Mouse (Mus musculus) neural tube, embryonic 14.5 days (tissue): ENCODE measurements around the gene Glis3. TPM values are rescaled to one million over a fixed set of nuclear protein-coding genes. Genes with fewer than 3 reads are reported as not detected.
A peak's percentile ranks its signal among the peaks of the same experiment; 100 is the strongest.

Experiments used
- ATAC-seq: fragments of 200-750 bp; cut with Nextera tagmentation; 2 replicates; pipeline ENCODE4 v1.8.0; 2017; ENCODE audit warnings: low read depth, mild to moderate bottlenecking, moderate TSS enrichment, moderate library complexity
- H3K27ac ChIP-seq: fragments of 300-500 bp; sonication (generic); 2 replicates; pipeline ENCODE4 v1.5.1; 2014; ENCODE audit warnings: low read depth, mild to moderate bottlenecking, control low read depth, low read length, moderate library complexity, mixed read lengths
- H3K27me3 ChIP-seq: fragments of 300-500 bp; sonication (generic); 2 replicates; pipeline ENCODE4 v1.6.1; 2014; ENCODE audit warnings: low read length; ENCODE audit not compliant: control insufficient read depth, insufficient read depth
- H3K36me3 ChIP-seq: fragments of 300-500 bp; sonication (generic); 2 replicates; pipeline ENCODE4 v1.6.1; 2014; ENCODE audit warnings: low read length, mixed read lengths; ENCODE audit not compliant: control insufficient read depth, insufficient read depth
- H3K4me1 ChIP-seq: fragments of 300-500 bp; sonication (generic); 2 replicates; pipeline ENCODE4 v1.6.1; 2014; ENCODE audit warnings: low read length; ENCODE audit not compliant: control insufficient read depth, insufficient read depth
- H3K4me2 ChIP-seq: fragments of 300-500 bp; sonication (generic); 2 replicates; pipeline ENCODE4 v1.6.1; 2014; ENCODE audit warnings: mild to moderate bottlenecking, low read depth, low read length, control low read depth
- H3K4me3 ChIP-seq: fragments of 300-500 bp; sonication (generic); 2 replicates; pipeline ENCODE4 v1.5.1; 2014; ENCODE audit warnings: low read depth, low read length, control low read depth, mixed read lengths
- H3K9ac ChIP-seq: fragments of 300-500 bp; sonication (generic); replicated peaks from 2 replicates; pipeline ENCODE4 v1.6.1; 2014; ENCODE audit warnings: low read depth, mild to moderate bottlenecking, control low read depth, low read length, mixed read lengths
- H3K9me3 ChIP-seq: fragments of 300-500 bp; sonication (generic); 2 replicates; pipeline ENCODE4 v1.6.1; 2016; ENCODE audit warnings: low read length; ENCODE audit not compliant: control insufficient read depth
- WGBS: fragments of 180-500 bp; shearing (Covaris S2); extraction: QIAGEN DNeasy Blood & Tissue Kit; methylation state at CpG from one replicate; pipeline ENCODE4 v1.1.7; 2014; 5-methylcytosine and 5-hydroxymethylcytosine counted together
- polyA plus RNA-seq: library from polyadenylated mRNA; unstranded; fragments of >200 nt; fragmentation: Nextera tagmentation; extraction: Ambion mirVana; gene quantifications from 2 replicates; pipeline ENCODE4 v1.2.1, GENCODE M21; 2014

The Glis3 gene
- polyA plus RNA-seq, 1 experiment from 2014 or later, result 2.7 TPM

DNA sequence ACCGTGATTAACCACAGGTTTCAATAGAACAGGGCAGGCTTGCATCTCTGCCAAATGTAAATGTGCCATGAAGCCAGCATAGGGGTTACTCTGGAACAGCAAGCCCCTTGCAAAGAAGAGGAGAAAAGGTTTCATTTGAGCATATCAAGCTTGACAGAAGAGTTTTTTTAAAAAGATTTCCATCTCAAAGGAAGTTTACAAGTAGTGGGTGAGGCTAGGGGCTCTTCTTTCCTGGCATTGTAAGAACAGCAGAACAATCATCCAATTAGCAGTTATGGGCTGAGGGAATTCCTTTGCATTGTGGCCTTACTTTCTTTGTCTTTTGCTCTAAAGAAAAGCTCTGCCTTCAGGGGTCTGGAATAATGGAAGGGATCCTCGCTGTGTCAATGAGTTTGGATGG, 113.3 kb downstream of the Glis3 start:
- WGBS, result 12% methylated on average over 2 of the region's 2 CpGs
- H3K9me3 ChIP-seq, result no peaks in the 10 kb centered on the region
- H3K9ac ChIP-seq, result no peak overlapping the region
- H3K27ac ChIP-seq, result no peak overlapping the region
- H3K4me2 ChIP-seq, result no peak overlapping the region
- no peak overlapping the region for H3K4me3 ChIP-seq
- H3K36me3 ChIP-seq, result no peaks in the 10 kb centered on the region
- H3K27me3 ChIP-seq, result no peaks in the 10 kb centered on the region; the same call in 1 of the 2 replicates
- no peaks in the 10 kb centered on the region for H3K4me1 ChIP-seq
- no peak for ATAC-seq

DNA sequence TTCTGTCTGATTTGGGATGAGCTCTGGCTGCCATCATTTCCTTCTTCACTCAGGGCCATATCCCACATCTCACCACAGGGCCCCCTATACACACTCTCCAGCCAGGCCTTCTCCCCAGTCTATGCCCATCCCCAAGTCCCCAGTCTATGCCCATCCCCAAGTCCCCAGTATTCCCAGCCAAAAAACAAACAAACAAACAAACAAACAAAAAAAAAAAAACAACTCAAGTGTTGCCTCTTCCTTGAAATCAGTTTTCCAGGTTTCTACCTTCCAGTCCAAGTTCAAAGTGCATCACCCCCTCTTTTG, 118.2 kb downstream of the Glis3 start:
- no peaks in the 10 kb centered on the region for H3K4me1 ChIP-seq
- H3K4me3 ChIP-seq, result no peak overlapping the region
- ATAC-seq, result no peak
- H3K27ac ChIP-seq, result no peak overlapping the region
- no peak overlapping the region for H3K9ac ChIP-seq
- H3K27me3 ChIP-seq, result no peaks in the 10 kb centered on the region
- no peak overlapping the region for H3K4me2 ChIP-seq
- H3K36me3 ChIP-seq, result no peaks in the 10 kb centered on the region
- H3K9me3 ChIP-seq, result no peaks in the 10 kb centered on the region

DNA sequence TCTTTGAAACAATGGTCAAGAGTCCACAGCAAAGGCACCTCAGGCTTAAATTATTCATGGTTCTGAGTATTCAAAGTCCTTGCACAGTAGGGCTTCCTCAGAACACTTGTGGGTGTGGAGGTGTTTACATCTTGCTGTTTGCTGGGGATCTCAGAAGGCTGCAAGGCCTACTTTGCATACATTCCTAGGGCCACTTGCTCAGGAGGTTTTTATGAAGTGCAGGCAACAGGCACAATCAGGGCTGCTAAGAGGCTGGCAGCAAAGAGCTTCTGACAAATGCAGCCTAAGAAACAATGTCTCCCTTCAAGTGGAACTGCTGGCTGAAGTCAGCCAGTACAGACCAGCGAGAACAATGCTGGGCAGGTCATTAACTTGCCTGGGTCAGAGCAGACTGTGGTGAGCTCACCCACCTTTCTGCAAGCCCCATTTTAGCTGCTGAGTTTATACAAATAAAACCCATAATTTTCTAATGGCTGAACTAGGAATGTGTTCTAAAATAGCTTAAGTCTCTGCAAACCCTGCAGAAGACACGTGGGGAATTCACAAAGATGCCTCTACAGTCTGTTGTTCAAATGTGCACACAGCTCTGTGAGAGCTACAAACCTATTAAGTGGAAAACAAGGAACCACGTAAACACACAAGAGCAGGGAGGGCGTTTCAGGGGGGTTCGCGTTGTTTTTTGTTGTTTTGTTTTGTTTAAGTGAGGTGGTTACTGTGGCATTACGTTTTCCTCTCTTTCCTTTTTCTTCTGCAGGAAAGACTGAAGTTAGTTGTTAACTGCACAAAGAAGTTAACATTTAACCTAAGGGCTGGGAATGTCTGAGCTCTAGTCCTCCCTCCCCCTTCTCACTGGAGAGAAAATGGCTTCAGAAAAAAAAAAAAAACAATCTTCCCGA, 118.8 kb downstream of the Glis3 start:
- Histone ChIP-seq H3K4me3 (no peak overlapping the region), H3K9ac (no peak overlapping the region), H3K9me3 (no peaks in the 10 kb centered on the region), H3K27me3 (no peaks in the 10 kb centered on the region), H3K4me2 (no peak overlapping the region), H3K36me3 (no peaks in the 10 kb centered on the region), H3K27ac (no peak overlapping the region), H3K4me1 (no peaks in the 10 kb centered on the region)
- 0 out of 2 replicates have a peak, but pooled peaks have one; percentile 28 for ATAC-seq
- WGBS, result 12% methylated on average over 8 of the region's 8 CpGs

DNA sequence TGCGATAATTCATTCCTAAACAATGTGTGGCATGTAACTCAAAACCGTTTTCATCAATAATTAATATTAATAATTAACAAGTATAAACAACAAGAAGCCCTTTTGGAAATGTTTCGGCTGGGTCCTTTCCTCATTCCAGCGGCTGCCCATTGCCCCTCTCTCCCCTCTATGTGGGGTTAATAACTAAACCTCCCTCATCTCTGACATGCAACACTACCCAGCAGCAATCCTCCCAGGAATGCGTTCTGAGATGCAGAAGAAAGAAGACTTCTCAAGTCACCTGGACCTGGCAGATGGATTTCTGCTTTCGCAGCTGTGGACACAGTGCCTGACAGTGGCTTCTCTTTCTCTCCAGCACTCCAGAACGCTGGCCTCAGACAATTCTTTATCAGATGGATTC, 120.0 kb downstream of the Glis3 start:
- H3K36me3 ChIP-seq, result no peaks in the 10 kb centered on the region
- H3K9ac ChIP-seq, result no peak overlapping the region
- no peak overlapping the region for H3K4me3 ChIP-seq
- H3K27ac ChIP-seq, result no peak overlapping the region
- H3K4me1 ChIP-seq, result no peaks in the 10 kb centered on the region
- ATAC-seq, result no peak
- no peak overlapping the region for H3K4me2 ChIP-seq
- no peaks in the 10 kb centered on the region for H3K9me3 ChIP-seq
- 62% methylated on average over 7 of the region's 7 CpGs for WGBS
- no peaks in the 10 kb centered on the region for H3K27me3 ChIP-seq

DNA sequence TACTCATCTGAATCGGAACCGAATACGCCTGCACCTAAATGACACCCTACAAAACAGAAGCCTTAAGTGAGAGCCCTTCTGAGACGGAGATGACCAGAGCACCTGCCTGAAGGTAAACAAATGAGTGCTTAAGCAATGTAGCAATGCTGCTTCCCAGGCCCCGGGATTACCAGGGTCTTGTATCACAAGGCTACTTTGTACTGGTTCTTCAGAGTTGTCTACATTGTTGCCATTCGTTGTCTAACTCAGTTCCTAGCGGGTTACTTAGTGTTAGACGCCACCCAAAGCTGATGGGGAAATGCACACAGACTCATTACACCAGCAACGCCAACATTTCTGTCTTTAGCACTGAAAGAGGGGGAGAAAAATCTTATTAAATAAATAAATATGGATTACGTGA, 120.5 kb downstream of the Glis3 start:
- WGBS, result 79% methylated on average over 10 of the region's 10 CpGs
- Histone ChIP-seq H3K4me3 (no peak overlapping the region), H3K27me3 (no peaks in the 10 kb centered on the region), H3K9ac (no peak overlapping the region), H3K4me2 (no peak overlapping the region), H3K9me3 (no peaks in the 10 kb centered on the region), H3K4me1 (no peaks in the 10 kb centered on the region), H3K27ac (no peak overlapping the region), H3K36me3 (no peaks in the 10 kb centered on the region)
- ATAC-seq, result no peak

DNA sequence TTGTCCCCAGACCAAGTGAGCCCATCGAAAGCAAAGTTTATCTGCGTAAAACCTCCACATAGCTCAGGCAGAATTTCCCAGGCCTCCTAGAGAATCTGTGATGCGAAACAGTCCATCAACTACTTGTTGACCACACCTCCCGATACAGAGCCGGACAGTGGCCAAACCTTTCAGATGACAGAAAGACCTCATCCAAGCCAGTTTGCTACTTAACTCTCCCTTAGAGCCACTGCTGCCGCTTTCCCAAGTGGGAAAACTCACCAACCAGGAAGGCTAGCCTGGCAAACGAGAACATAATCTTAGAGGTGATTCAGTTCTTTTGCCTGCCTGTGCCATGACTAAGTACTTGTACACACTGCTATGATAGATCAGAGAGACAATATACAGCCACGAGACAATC, 121.2 kb downstream of the Glis3 start:
- WGBS, result 66% methylated on average over 8 of the region's 8 CpGs
- H3K4me3 ChIP-seq, result no peak overlapping the region
- H3K9me3 ChIP-seq, result no peaks in the 10 kb centered on the region
- no peak overlapping the region for H3K9ac ChIP-seq
- H3K4me2 ChIP-seq, result no peak overlapping the region
- H3K27ac ChIP-seq, result no peak overlapping the region
- ATAC-seq, result no peak
- no peaks in the 10 kb centered on the region for H3K36me3 ChIP-seq
- H3K27me3 ChIP-seq, result no peaks in the 10 kb centered on the region; the same call in 1 of the 2 replicates
- H3K4me1 ChIP-seq, result no peaks in the 10 kb centered on the region

DNA sequence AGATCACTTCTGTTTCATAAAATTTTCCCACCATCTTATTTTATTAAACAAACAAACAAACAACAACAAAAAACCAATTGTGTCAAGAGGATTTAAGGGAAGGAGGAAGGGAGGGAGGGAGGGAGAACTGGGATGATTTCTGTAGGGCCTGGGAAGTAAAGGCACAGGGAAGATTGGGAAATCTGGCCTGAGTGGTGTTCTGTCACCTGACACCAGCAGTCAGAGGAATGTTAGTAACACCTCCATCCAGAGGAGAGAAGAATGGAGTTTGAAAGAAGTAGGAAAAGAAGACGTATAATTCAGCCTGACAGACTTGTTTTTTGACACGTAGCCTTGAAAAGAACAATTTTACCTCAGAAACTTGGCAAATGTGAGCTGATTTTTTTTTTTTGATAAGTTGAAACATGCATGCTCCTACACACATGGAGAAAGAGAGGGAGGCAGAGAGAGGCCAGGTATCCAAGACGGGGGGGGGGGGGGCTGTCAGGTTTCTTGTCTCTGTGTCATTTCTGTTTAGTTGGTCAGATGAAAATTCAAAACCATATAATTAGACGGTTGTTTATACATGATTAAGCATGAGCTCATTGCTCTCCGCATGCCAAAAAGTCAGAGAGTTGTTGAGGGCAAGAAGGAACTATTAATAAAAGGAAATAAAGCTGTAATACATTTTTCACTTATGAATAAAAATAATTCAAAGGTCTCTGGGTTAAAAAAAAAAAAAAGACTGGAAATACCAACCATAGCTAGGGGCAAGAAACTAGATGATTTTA, 122.1 kb downstream of the Glis3 start:
- 58% methylated on average over 5 of the region's 5 CpGs for WGBS
- H3K36me3 ChIP-seq, result no peaks in the 10 kb centered on the region

DNA sequence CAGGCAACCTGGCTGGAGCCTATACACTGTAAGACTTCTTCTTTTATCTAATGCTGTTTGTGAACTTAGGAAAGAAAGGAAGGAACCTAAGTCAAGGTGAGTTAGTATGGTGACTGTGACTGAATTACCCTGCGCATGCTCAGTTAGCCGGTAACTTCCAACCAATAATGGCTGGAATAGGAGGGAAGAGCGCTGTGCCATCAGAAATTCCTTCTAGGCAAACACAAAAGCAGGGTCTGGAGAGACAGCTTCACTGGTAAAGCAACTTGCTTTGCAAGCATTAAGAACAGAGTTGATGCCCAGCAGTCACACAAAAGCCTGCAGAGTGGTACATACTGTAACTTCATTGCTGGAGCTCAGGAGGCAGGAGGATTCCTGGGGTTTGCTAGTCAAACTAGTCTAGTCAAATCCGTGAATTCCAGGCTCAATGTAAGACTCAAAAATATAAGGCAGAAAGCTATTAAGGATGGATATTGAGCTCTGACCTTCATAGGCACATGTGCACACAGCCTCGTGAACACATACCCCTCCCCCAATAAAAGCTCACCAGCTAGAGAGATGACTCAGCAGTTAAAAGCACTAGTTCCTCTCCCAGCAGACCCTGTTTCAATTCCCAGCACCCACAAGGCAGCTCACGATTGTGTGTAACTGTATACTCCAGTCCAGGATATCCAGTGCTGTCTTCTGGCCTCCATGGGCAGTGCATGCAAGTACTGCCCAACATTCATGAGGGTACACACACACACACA, 124.5 kb downstream of the Glis3 start:
- Histone ChIP-seq H3K4me1 (0 out of 2 replicates have a peak, but pooled peaks cover 4% of the 10 kb centered on the region), H3K27ac (no peak overlapping the region), H3K27me3 (no peaks in the 10 kb centered on the region; the same call in 1 of the 2 replicates), H3K9ac (no peak overlapping the region), H3K36me3 (no peaks in the 10 kb centered on the region), H3K4me2 (no peak overlapping the region), H3K4me3 (no peak overlapping the region), H3K9me3 (no peaks in the 10 kb centered on the region)
- ATAC-seq, result no peak
- WGBS, result 82% methylated on average over 6 of the region's 6 CpGs

More for the DNA sequence above, 122.1 kb downstream of the Glis3 start:
- Histone ChIP-seq H3K4me3 (no peak overlapping the region), H3K27ac (no peak overlapping the region), H3K9ac (no peak overlapping the region), H3K9me3 (no peaks in the 10 kb centered on the region), H3K4me1 (no peaks in the 10 kb centered on the region), H3K27me3 (no peaks in the 10 kb centered on the region; the same call in 1 of the 2 replicates), H3K4me2 (no peak overlapping the region)
- ATAC-seq, result no peak
